Mouse (Mus musculus): ENCODE data around the gene Spsb3. TPM values are rescaled to one million over a fixed set of nuclear protein-coding genes. Genes with fewer than 3 reads are reported as not detected.

The Spsb3 gene
- total RNA-seq, 4 experiments from 2014 or later: 40.6 to 45.3 (median 41.8) TPM

Other genes with a start within 250 kb of the Spsb3 start
- 10 to 100 TPM; 41.9 to 48.7 (median 44.1) TPM for gene Slc9a3r2, start 236.3 kb upstream of the Spsb3 start, total RNA-seq (2022)
- gene Npw, start 228.2 kb upstream of the Spsb3 start, total RNA-seq (2022): 1 to 10 TPM in 3 of 4 experiments, not detected in 1; 1.1 to 2.6 (median 2.5) TPM
- gene Zfp598, start 217.0 kb upstream of the Spsb3 start, total RNA-seq (2022): 10 to 100 TPM; 36.8 to 41.6 (median 38.2) TPM
- 100 to 1,000 TPM; 137 to 165 (median 150) TPM for gene Syngr3, start 196.7 kb upstream of the Spsb3 start, total RNA-seq (2022)
- gene Gfer, start 190.5 kb upstream of the Spsb3 start, total RNA-seq (2022): 10 to 100 TPM; 17.9 to 23.4 (median 21.1) TPM
- gene Noxo1, start 190.4 kb upstream of the Spsb3 start, total RNA-seq (2022): 1 to 10 TPM; 2.0 to 4.3 (median 3.4) TPM
- 10 to 100 TPM; 24.2 to 32.3 (median 27.8) TPM for gene Tbl3, start 179.0 kb upstream of the Spsb3 start, total RNA-seq (2022)
- gene Rnf151, start 168.6 kb upstream of the Spsb3 start, total RNA-seq (2022): under 1 TPM in 2 of 4 experiments, not detected in 2; 0.36 to 0.47 TPM
- gene Rps2, start 168.5 kb upstream of the Spsb3 start, total RNA-seq (2022): 100 to 1,000 TPM; 282 to 365 (median 323) TPM
- 100 to 1,000 TPM; 214 to 227 (median 222) TPM for gene Ndufb10, start 162.2 kb upstream of the Spsb3 start, total RNA-seq (2022)
- gene Rpl3l, start 158.8 kb upstream of the Spsb3 start, total RNA-seq (2022): under 1 TPM; 0.23 to 0.77 (median 0.54) TPM
- 10 to 100 TPM; 41.1 to 50.5 (median 47.2) TPM for gene Msrb1, start 150.0 kb upstream of the Spsb3 start, total RNA-seq (2022)
- gene Hs3st6, start 133.7 kb upstream of the Spsb3 start, total RNA-seq (2022): under 1 TPM in 1 of 4 experiments, not detected in 3; 0.23 TPM
- not detected for gene Meiob, start 82.4 kb upstream of the Spsb3 start, total RNA-seq (2022)
- gene Hagh, start 46.5 kb upstream of the Spsb3 start, total RNA-seq (2022): 100 to 1,000 TPM; 121 to 133 (median 126) TPM
- 10 to 100 TPM; 18.5 to 21.1 (median 20.6) TPM for gene Fahd1, start 36.3 kb upstream of the Spsb3 start, total RNA-seq (2022)
- not detected for gene Igfals, start 20.6 kb upstream of the Spsb3 start, total RNA-seq (2022)
- gene Nubp2, start 294 bp upstream of the Spsb3 start, total RNA-seq (2022): 10 to 100 TPM; 32.1 to 36.8 (median 33.3) TPM
- 10 to 100 TPM; 54.6 to 64.3 (median 62.0) TPM for gene Eme2, start 8.4 kb downstream of the Spsb3 start, total RNA-seq (2022)
- gene Mrps34, start 8.5 kb downstream of the Spsb3 start, total RNA-seq (2022): 10 to 100 TPM; 63.3 to 78.7 (median 73.4) TPM
- gene Nme3, start 9.9 kb downstream of the Spsb3 start, total RNA-seq (2022): 10 to 100 TPM; 50.9 to 64.2 (median 51.9) TPM
- gene Mapk8ip3, start 50.3 kb downstream of the Spsb3 start, total RNA-seq (2022): 100 to 1,000 TPM; 384 to 435 (median 406) TPM
- gene Jpt2, start 74.0 kb downstream of the Spsb3 start, total RNA-seq (2022): 1 to 10 TPM; 5.5 to 8.8 (median 7.9) TPM
- gene Cramp1l, start 129.1 kb downstream of the Spsb3 start, total RNA-seq (2022): 10 to 100 TPM; 25.2 to 28.6 (median 26.7) TPM
- gene Ift140, start 129.4 kb downstream of the Spsb3 start, total RNA-seq (2022): 10 to 100 TPM; 22.1 to 25.1 (median 23.5) TPM
- 1 to 10 TPM; 7.4 to 9.3 (median 8.1) TPM for gene Tmem204, start 196.9 kb downstream of the Spsb3 start, total RNA-seq (2022)
- gene Telo2, start 229.3 kb downstream of the Spsb3 start, total RNA-seq (2022): 10 to 100 TPM; 32.8 to 38.7 (median 36.8) TPM
- gene Ptx4, start 234.1 kb downstream of the Spsb3 start, total RNA-seq (2022): 1 to 10 TPM in 3 of 4 experiments, under 1 TPM in 1; 0.89 to 3.9 (median 1.8) TPM
- 10 to 100 TPM; 54.7 to 61.5 (median 58.9) TPM for gene Clcn7, start 246.7 kb downstream of the Spsb3 start, total RNA-seq (2022)

Measured in layer of hippocampus, adult 8-10 months (tissue).